Mouse (Mus musculus): ENCODE results near the gene Jtb. TPM values are rescaled to one million over a fixed set of nuclear protein-coding genes. Genes with fewer than 3 reads are reported as not detected.

Jtb gene
- polyA plus RNA-seq, 1 experiment from 2014 or later: 103 TPM

- no peaks in the 10 kb centered on the region for H3K27me3 ChIP-seq (ENCODE audit: control insufficient read depth, insufficient read depth, low read length)
- no peaks in the 10 kb centered on the region for H3K4me1 ChIP-seq (ENCODE audit: control insufficient read depth, insufficient read depth, low read length)
- H3K4me2 ChIP-seq (ENCODE audit: low read depth, low read length): no peak overlapping the region
- ATAC-seq (replicated peaks; ENCODE audit: insufficient number of reproducible peaks, low FRiP score, low TSS enrichment, low read depth): no peak
- H3K4me3 ChIP-seq (ENCODE audit: low read depth, low read length): no peak overlapping the region
- peaks cover 7% of the 10 kb centered on the region for H3K36me3 ChIP-seq (replicated peaks; ENCODE audit: control insufficient read depth, insufficient read depth, low read depth, low read length)
- H3K9me3 ChIP-seq (replicated peaks; ENCODE audit: control insufficient read depth, low read length): no peaks in the 10 kb centered on the region
- no peak overlapping the region for H3K9ac ChIP-seq (replicated peaks; ENCODE audit: low read length)
- whole genome bisulfite sequencing: 32% methylated on average over 1 of the region's 1 CpGs
- DNase-seq (ENCODE audit: low spot score): no peak
- H3K27ac ChIP-seq (replicated peaks; ENCODE audit: low read depth, low read length): no peak overlapping the region
These were observed 15.5 kb upstream of the Jtb start for GRCm38 (mm10) chr3:90215825-90216380.

GRCm38 (mm10) chr3:90220088-90220487 is 11.3 kb upstream of the Jtb start:
- Histone ChIP-seq H3K27me3 (ENCODE audit: control insufficient read depth, insufficient read depth, low read length) (no peaks in the 10 kb centered on the region), H3K4me2 (ENCODE audit: low read depth, low read length) (peak overlapping the region; percentile 81), H3K4me3 (ENCODE audit: low read depth, low read length) (peak overlapping the region; percentile 53), H3K9me3 (replicated peaks; ENCODE audit: control insufficient read depth, low read length) (no peaks in the 10 kb centered on the region), H3K27ac (replicated peaks; ENCODE audit: low read depth, low read length) (peak overlapping the region; percentile 70; the same call in 1 of the 2 replicates), H3K4me1 (ENCODE audit: control insufficient read depth, insufficient read depth, low read length) (no peaks in the 10 kb centered on the region), H3K36me3 (replicated peaks; ENCODE audit: control insufficient read depth, insufficient read depth, low read depth, low read length) (no peaks in the 10 kb centered on the region; the same call in 1 of the 2 replicates), H3K9ac (replicated peaks; ENCODE audit: low read length) (peak overlapping the region; percentile 73)
- DNase-seq (ENCODE audit: low spot score) (peak; percentile 79), ATAC-seq (replicated peaks; ENCODE audit: insufficient number of reproducible peaks, low FRiP score, low TSS enrichment, low read depth) (no peak)
- WGBS: 18% methylated on average over 6 of the region's 6 CpGs

DNA sequence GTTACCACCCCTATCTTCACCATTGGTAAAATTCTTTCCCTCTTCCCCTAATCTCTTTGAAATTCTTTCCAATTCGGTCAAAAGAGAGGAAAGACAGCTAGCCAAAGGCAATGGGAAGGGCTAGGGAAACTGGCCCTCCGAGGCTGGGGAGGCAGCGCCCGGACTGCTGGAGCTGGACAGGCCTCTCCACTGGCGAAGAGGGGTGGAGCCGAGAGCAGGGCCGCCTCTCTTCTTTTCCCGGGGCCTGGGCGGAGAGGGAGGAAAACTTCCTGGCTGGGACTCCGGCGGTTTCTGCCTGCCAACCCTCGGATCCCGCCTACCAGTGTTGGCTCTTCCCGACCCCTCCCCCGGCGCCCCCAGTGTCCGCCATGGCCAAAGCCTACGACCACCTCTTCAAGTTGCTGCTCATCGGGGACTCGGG is 10.9 kb upstream of the Jtb start:
- ATAC-seq (replicated peaks; ENCODE audit: insufficient number of reproducible peaks, low FRiP score, low TSS enrichment, low read depth) (peak; percentile 68), DNase-seq (ENCODE audit: low spot score) (peak; percentile 75)
- Histone ChIP-seq H3K4me2 (ENCODE audit: low read depth, low read length) (peak overlapping the region; percentile 81), H3K4me3 (ENCODE audit: low read depth, low read length) (peak overlapping the region; percentile 53), H3K27ac (replicated peaks; ENCODE audit: low read depth, low read length) (peak overlapping the region; percentile 70; the same call in 1 of the 2 replicates), H3K9me3 (replicated peaks; ENCODE audit: control insufficient read depth, low read length) (no peaks in the 10 kb centered on the region), H3K4me1 (ENCODE audit: control insufficient read depth, insufficient read depth, low read length) (no peaks in the 10 kb centered on the region), H3K27me3 (ENCODE audit: control insufficient read depth, insufficient read depth, low read length) (no peaks in the 10 kb centered on the region), H3K36me3 (replicated peaks; ENCODE audit: control insufficient read depth, insufficient read depth, low read depth, low read length) (no peaks in the 10 kb centered on the region; the same call in 1 of the 2 replicates), H3K9ac (replicated peaks; ENCODE audit: low read length) (peak overlapping the region; percentile 73)
- WGBS: under 1% methylated on average over 19 of the region's 20 CpGs

- Histone ChIP-seq H3K27me3 (ENCODE audit: control insufficient read depth, insufficient read depth, low read length) (no peaks in the 10 kb centered on the region), H3K27ac (replicated peaks; ENCODE audit: low read depth, low read length) (no peak overlapping the region; the same call in 1 of the 2 replicates), H3K36me3 (replicated peaks; ENCODE audit: control insufficient read depth, insufficient read depth, low read depth, low read length) (no peaks in the 10 kb centered on the region; the same call in 1 of the 2 replicates), H3K4me2 (ENCODE audit: low read depth, low read length) (peak overlapping the region; percentile 81), H3K4me3 (ENCODE audit: low read depth, low read length) (peak overlapping the region; percentile 53), H3K9ac (replicated peaks; ENCODE audit: low read length) (peak overlapping the region; percentile 73), H3K9me3 (replicated peaks; ENCODE audit: control insufficient read depth, low read length) (no peaks in the 10 kb centered on the region), H3K4me1 (ENCODE audit: control insufficient read depth, insufficient read depth, low read length) (no peaks in the 10 kb centered on the region)
- DNase-seq (ENCODE audit: low spot score) (no peak), ATAC-seq (replicated peaks; ENCODE audit: insufficient number of reproducible peaks, low FRiP score, low TSS enrichment, low read depth) (no peak)
- 20% methylated on average over 5 of the region's 5 CpGs for WGBS
These were observed 10.3 kb upstream of the Jtb start for GRCm38 (mm10) chr3:90221123-90221522.

- no peaks in the 10 kb centered on the region for H3K4me1 ChIP-seq (ENCODE audit: control insufficient read depth, insufficient read depth, low read length)
- no peak overlapping the region for H3K27ac ChIP-seq (replicated peaks; ENCODE audit: low read depth, low read length)
- H3K9me3 ChIP-seq (replicated peaks; ENCODE audit: control insufficient read depth, low read length): no peaks in the 10 kb centered on the region
- 91% methylated on average over 4 of the region's 4 CpGs for whole genome bisulfite sequencing
- no peak for ATAC-seq (replicated peaks; ENCODE audit: insufficient number of reproducible peaks, low FRiP score, low TSS enrichment, low read depth)
- no peak overlapping the region for H3K4me3 ChIP-seq (ENCODE audit: low read depth, low read length)
- no peaks in the 10 kb centered on the region for H3K27me3 ChIP-seq (ENCODE audit: control insufficient read depth, insufficient read depth, low read length)
- no peak overlapping the region for H3K9ac ChIP-seq (replicated peaks; ENCODE audit: low read length)
- no peaks in the 10 kb centered on the region; the same call in 1 of the 2 replicates for H3K36me3 ChIP-seq (replicated peaks; ENCODE audit: control insufficient read depth, insufficient read depth, low read depth, low read length)
- DNase-seq (ENCODE audit: low spot score): no peak
- H3K4me2 ChIP-seq (ENCODE audit: low read depth, low read length): no peak overlapping the region
These were observed 8.9 kb upstream of the Jtb start for GRCm38 (mm10) chr3:90222455-90222854.

- no peak overlapping the region for H3K4me3 ChIP-seq (ENCODE audit: low read depth, low read length)
- H3K4me1 ChIP-seq (ENCODE audit: control insufficient read depth, insufficient read depth, low read length): no peaks in the 10 kb centered on the region
- no peak overlapping the region for H3K27ac ChIP-seq (replicated peaks; ENCODE audit: low read depth, low read length)
- H3K9ac ChIP-seq (replicated peaks; ENCODE audit: low read length): no peak overlapping the region
- no peak overlapping the region for H3K4me2 ChIP-seq (ENCODE audit: low read depth, low read length)
- H3K36me3 ChIP-seq (replicated peaks; ENCODE audit: control insufficient read depth, insufficient read depth, low read depth, low read length): no peaks in the 10 kb centered on the region; the same call in 1 of the 2 replicates
- ATAC-seq (replicated peaks; ENCODE audit: insufficient number of reproducible peaks, low FRiP score, low TSS enrichment, low read depth) (no peak), DNase-seq (ENCODE audit: low spot score) (no peak)
- H3K9me3 ChIP-seq (replicated peaks; ENCODE audit: control insufficient read depth, low read length): no peaks in the 10 kb centered on the region
- no peaks in the 10 kb centered on the region for H3K27me3 ChIP-seq (ENCODE audit: control insufficient read depth, insufficient read depth, low read length)
- 88% methylated on average over 3 of the region's 3 CpGs for WGBS
These were observed 8.5 kb upstream of the Jtb start for GRCm38 (mm10) chr3:90222941-90223340.

- no peaks in the 10 kb centered on the region for H3K27me3 ChIP-seq (ENCODE audit: control insufficient read depth, insufficient read depth, low read length)
- no peaks in the 10 kb centered on the region for H3K9me3 ChIP-seq (replicated peaks; ENCODE audit: control insufficient read depth, low read length)
- WGBS: 75% methylated on average over 10 of the region's 10 CpGs
- no peak overlapping the region for H3K4me2 ChIP-seq (ENCODE audit: low read depth, low read length)
- H3K27ac ChIP-seq (replicated peaks; ENCODE audit: low read depth, low read length): no peak overlapping the region
- no peak overlapping the region for H3K4me3 ChIP-seq (ENCODE audit: low read depth, low read length)
- H3K9ac ChIP-seq (replicated peaks; ENCODE audit: low read length): no peak overlapping the region
- H3K4me1 ChIP-seq (ENCODE audit: control insufficient read depth, insufficient read depth, low read length): no peaks in the 10 kb centered on the region
- ATAC-seq (replicated peaks; ENCODE audit: insufficient number of reproducible peaks, low FRiP score, low TSS enrichment, low read depth) (no peak), DNase-seq (ENCODE audit: low spot score) (no peak)
- H3K36me3 ChIP-seq (replicated peaks; ENCODE audit: control insufficient read depth, insufficient read depth, low read depth, low read length): no peaks in the 10 kb centered on the region; the same call in 1 of the 2 replicates
These were observed 7.1 kb upstream of the Jtb start for GRCm38 (mm10) chr3:90224331-90224730.

- no peak for DNase-seq (ENCODE audit: low spot score)
- no peak overlapping the region for H3K27ac ChIP-seq (replicated peaks; ENCODE audit: low read depth, low read length)
- H3K4me1 ChIP-seq (ENCODE audit: control insufficient read depth, insufficient read depth, low read length): no peaks in the 10 kb centered on the region
- peak overlapping the region; percentile 79 for H3K4me2 ChIP-seq (ENCODE audit: low read depth, low read length)
- peak overlapping the region; percentile 66 for H3K9ac ChIP-seq (replicated peaks; ENCODE audit: low read length)
- no peaks in the 10 kb centered on the region for H3K27me3 ChIP-seq (ENCODE audit: control insufficient read depth, insufficient read depth, low read length)
- no peaks in the 10 kb centered on the region for H3K36me3 ChIP-seq (replicated peaks; ENCODE audit: control insufficient read depth, insufficient read depth, low read depth, low read length)
- no peak; the same call in 1 of the 2 replicates for ATAC-seq (replicated peaks; ENCODE audit: insufficient number of reproducible peaks, low FRiP score, low TSS enrichment, low read depth)
- 16% methylated on average over 8 of the region's 8 CpGs for WGBS
- H3K4me3 ChIP-seq (ENCODE audit: low read depth, low read length): peak overlapping the region; percentile 62
- H3K9me3 ChIP-seq (replicated peaks; ENCODE audit: control insufficient read depth, low read length): no peaks in the 10 kb centered on the region
These were observed 322 bp upstream of the Jtb start for GRCm38 (mm10) chr3:90231075-90231474.

Data from embryonic facial prominence, embryonic 11.5 days (tissue).